Mouse (Mus musculus) CH12.LX (cell line): ENCODE data around the gene Snrpg.

ENCODE experiments used
- BHLHE40 ChIP-seq: IDR thresholded peaks from 2 replicates; pipeline ENCODE4 v1.6.1; 2011; ENCODE audit warnings: mild to moderate bottlenecking, low read depth, low read length, improper control_type of control experiment
- CTCF ChIP-seq, 2 experiments: IDR thresholded peaks in 1 of 2; conservative IDR thresholded peaks in 1 of 2; 2 replicates each; pipeline ENCODE4 v1.5.1; 2011 to 2012; ENCODE audit warnings: low read depth in 2 of 2, low read length in 2 of 2, improper control_type of control experiment in 1 of 2, inconsistent platforms in 1 of 2, mild to moderate bottlenecking in 1 of 2, moderate library complexity in 1 of 2
- EP300 ChIP-seq: IDR thresholded peaks from 2 replicates; pipeline ENCODE4 v1.6.1; 2011; ENCODE audit warnings: low read length, improper control_type of control experiment
- ETS1 ChIP-seq: conservative IDR thresholded peaks from 2 replicates; pipeline ENCODE4 v1.6.1; 2012; ENCODE audit warnings: low read depth, mild to moderate bottlenecking, inconsistent platforms, low read length, improper control_type of control experiment, moderate library complexity
- HCFC1 ChIP-seq: IDR thresholded peaks from 2 replicates; pipeline ENCODE4 v1.6.1; 2012; ENCODE audit warnings: low read depth, mild to moderate bottlenecking, inconsistent platforms, low read length, improper control_type of control experiment
- JUND ChIP-seq: conservative IDR thresholded peaks from 2 replicates; pipeline ENCODE4 v1.6.1; 2011; ENCODE audit warnings: low read depth, low read length, improper control_type of control experiment
- NRF1 ChIP-seq: IDR thresholded peaks from 2 replicates; pipeline ENCODE4 v1.6.1; 2014; ENCODE audit warnings: low read depth, mild to moderate bottlenecking, inconsistent platforms, low read length, improper control_type of control experiment, moderate library complexity
- POLR2A ChIP-seq: IDR thresholded peaks from 2 replicates; pipeline ENCODE4 v1.6.1; 2011; ENCODE audit warnings: low read depth, mild to moderate bottlenecking, improper control_type of control experiment, low read length
- RCOR1 ChIP-seq: conservative IDR thresholded peaks from 2 replicates; pipeline ENCODE4 v1.6.1; 2012; ENCODE audit warnings: low read depth, mild to moderate bottlenecking, inconsistent platforms, low read length, improper control_type of control experiment
- TBP ChIP-seq: conservative IDR thresholded peaks from 2 replicates; pipeline ENCODE4 v1.6.1; 2011; ENCODE audit warnings: low read depth, low read length, improper control_type of control experiment
- TCF12 ChIP-seq: IDR thresholded peaks from 2 replicates; pipeline ENCODE4 v1.6.1; 2014; ENCODE audit warnings: low read depth, mild to moderate bottlenecking, inconsistent platforms, low read length, improper control_type of control experiment
- USF1 ChIP-seq: IDR thresholded peaks from 2 replicates; pipeline ENCODE4 v1.6.1; 2014; ENCODE audit warnings: low read depth, mild to moderate bottlenecking, inconsistent platforms, low read length, improper control_type of control experiment
- USF2 ChIP-seq: conservative IDR thresholded peaks from 2 replicates; pipeline ENCODE4 v1.6.1; 2011; ENCODE audit warnings: low read depth, low read length, improper control_type of control experiment

- no peak for TF ChIP-seq POLR2A
- TF ChIP-seq BHLHE40: no peak
- no peak for TF ChIP-seq TBP
- TF ChIP-seq NRF1: no peak
- TF ChIP-seq CTCF (conservative IDR thresholded peaks at IDR 0.05 in 1 of 2, IDR thresholded peaks at IDR 0.05 in 1 of 2; ENCODE audit: low read depth in 2 of 2, low read length in 2 of 2): no peak
- no peak for TF ChIP-seq USF2
- TF ChIP-seq RCOR1: no peak
- TF ChIP-seq HCFC1: no peak
- no peak for TF ChIP-seq ETS1
- no peak for TF ChIP-seq JUND
- no peak for TF ChIP-seq USF1
- TF ChIP-seq TCF12: no peak
- no peak for TF ChIP-seq EP300
These were observed 27.9 kb downstream of the Snrpg start for GRCm38 (mm10) chr6:86398986-86399385.
